Mouse (Mus musculus): ENCODE data around the gene Ube2n. TPM values are rescaled to one million over a fixed set of nuclear protein-coding genes. Genes with fewer than 3 reads are reported as not detected.

Ube2n gene
- polyA plus RNA-seq, 1 experiment from 2014 or later: 189 TPM

GRCm38 (mm10) chr10:95565156-95565854 lies 50.4 kb downstream of the Ube2n start:
- no peak for ATAC-seq
- H3K9me3 ChIP-seq (ENCODE audit: low read length): no peaks in the 10 kb centered on the region
- DNase-seq (ENCODE audit: low spot score): peak; percentile 37
- WGBS: 22% methylated on average over 14 of the region's 14 CpGs
- no peaks in the 10 kb centered on the region for H3K27me3 ChIP-seq (replicated peaks; ENCODE audit: insufficient read depth, low read length)
- no peak for TF ChIP-seq EP300 (IDR thresholded peaks at IDR 0.05)
- no peak for TF ChIP-seq CTCF (IDR thresholded peaks at IDR 0.05)
- no peaks in the 10 kb centered on the region for H3K36me3 ChIP-seq (ENCODE audit: insufficient read depth, low read length)
- H3K4me2 ChIP-seq (replicated peaks; ENCODE audit: low read depth, low read length): peak overlapping the region; percentile 22; the same call in 1 of the 2 replicates
- H3K9ac ChIP-seq (replicated peaks; ENCODE audit: low read depth): no peak overlapping the region
- peaks cover 13% of the 10 kb centered on the region; the same call in 1 of the 2 replicates for H3K4me1 ChIP-seq (ENCODE audit: insufficient read depth, low read depth, low read length)
- no peak overlapping the region for H3K4me3 ChIP-seq (ENCODE audit: low read depth, low read length)
- no peak overlapping the region; the same call in 1 of the 2 replicates for H3K27ac ChIP-seq (ENCODE audit: low read length)

GRCm38 (mm10) chr10:95566786-95567185 lies 51.8 kb downstream of the Ube2n start:
- H3K4me2 ChIP-seq (replicated peaks; ENCODE audit: low read depth, low read length): no peak overlapping the region
- no peaks in the 10 kb centered on the region for H3K36me3 ChIP-seq (ENCODE audit: insufficient read depth, low read length)
- H3K4me1 ChIP-seq (ENCODE audit: insufficient read depth, low read depth, low read length): peaks cover 8% of the 10 kb centered on the region; the same call in 1 of the 2 replicates
- 84% methylated on average over 3 of the region's 3 CpGs for WGBS
- ATAC-seq (no peak), DNase-seq (ENCODE audit: low spot score) (no peak)
- no peak overlapping the region for H3K4me3 ChIP-seq (ENCODE audit: low read depth, low read length)
- H3K27me3 ChIP-seq (replicated peaks; ENCODE audit: insufficient read depth, low read length): no peaks in the 10 kb centered on the region
- no peaks in the 10 kb centered on the region for H3K9me3 ChIP-seq (ENCODE audit: low read length)
- no peak overlapping the region for H3K9ac ChIP-seq (replicated peaks; ENCODE audit: low read depth)
- no peak for TF ChIP-seq EP300 (IDR thresholded peaks at IDR 0.05)
- TF ChIP-seq CTCF (IDR thresholded peaks at IDR 0.05): no peak
- no peak overlapping the region for H3K27ac ChIP-seq (ENCODE audit: low read length)

GRCm38 (mm10) chr10:95567550-95567949 lies 52.6 kb downstream of the Ube2n start:
- H3K9ac ChIP-seq (replicated peaks; ENCODE audit: low read depth): no peak overlapping the region
- no peaks in the 10 kb centered on the region for H3K27me3 ChIP-seq (replicated peaks; ENCODE audit: insufficient read depth, low read length)
- 80% methylated on average over 5 of the region's 5 CpGs for WGBS
- no peak overlapping the region for H3K4me2 ChIP-seq (replicated peaks; ENCODE audit: low read depth, low read length)
- peaks cover 8% of the 10 kb centered on the region; the same call in 1 of the 2 replicates for H3K4me1 ChIP-seq (ENCODE audit: insufficient read depth, low read depth, low read length)
- H3K27ac ChIP-seq (ENCODE audit: low read length): no peak overlapping the region
- TF ChIP-seq EP300 (IDR thresholded peaks at IDR 0.05) (no peak), CTCF (IDR thresholded peaks at IDR 0.05) (no peak)
- no peak overlapping the region for H3K4me3 ChIP-seq (ENCODE audit: low read depth, low read length)
- no peaks in the 10 kb centered on the region for H3K9me3 ChIP-seq (ENCODE audit: low read length)
- no peaks in the 10 kb centered on the region for H3K36me3 ChIP-seq (ENCODE audit: insufficient read depth, low read length)
- DNase-seq (ENCODE audit: low spot score): no peak
- ATAC-seq: no peak

- Histone ChIP-seq H3K27ac (ENCODE audit: low read length) (no peak overlapping the region), H3K9ac (replicated peaks; ENCODE audit: low read depth) (no peak overlapping the region), H3K27me3 (replicated peaks; ENCODE audit: insufficient read depth, low read length) (no peaks in the 10 kb centered on the region), H3K9me3 (ENCODE audit: low read length) (no peaks in the 10 kb centered on the region), H3K4me3 (ENCODE audit: low read depth, low read length) (no peak overlapping the region), H3K4me1 (ENCODE audit: insufficient read depth, low read depth, low read length) (peaks cover 8% of the 10 kb centered on the region; the same call in 1 of the 2 replicates), H3K4me2 (replicated peaks; ENCODE audit: low read depth, low read length) (no peak overlapping the region), H3K36me3 (ENCODE audit: insufficient read depth, low read length) (no peaks in the 10 kb centered on the region)
- WGBS: 82% methylated on average over 6 of the region's 6 CpGs
- DNase-seq (ENCODE audit: low spot score) (no peak), ATAC-seq (no peak)
- TF ChIP-seq EP300 (IDR thresholded peaks at IDR 0.05) (no peak), CTCF (IDR thresholded peaks at IDR 0.05) (no peak)
Observed at GRCm38 (mm10) chr10:95568016-95568415, 53.1 kb downstream of the Ube2n start.

GRCm38 (mm10) chr10:95569441-95569840 lies 54.5 kb downstream of the Ube2n start:
- ATAC-seq (no peak), DNase-seq (ENCODE audit: low spot score) (no peak)
- no peaks in the 10 kb centered on the region for H3K36me3 ChIP-seq (ENCODE audit: insufficient read depth, low read length)
- H3K4me1 ChIP-seq (ENCODE audit: insufficient read depth, low read depth, low read length): peaks cover 8% of the 10 kb centered on the region; the same call in 1 of the 2 replicates
- TF ChIP-seq CTCF (IDR thresholded peaks at IDR 0.05) (no peak), EP300 (IDR thresholded peaks at IDR 0.05) (no peak)
- H3K9me3 ChIP-seq (ENCODE audit: low read length): no peaks in the 10 kb centered on the region
- H3K4me3 ChIP-seq (ENCODE audit: low read depth, low read length): no peak overlapping the region
- H3K4me2 ChIP-seq (replicated peaks; ENCODE audit: low read depth, low read length): no peak overlapping the region
- WGBS: 31% methylated on average over 2 of the region's 2 CpGs
- H3K27ac ChIP-seq (ENCODE audit: low read length): no peak overlapping the region
- H3K27me3 ChIP-seq (replicated peaks; ENCODE audit: insufficient read depth, low read length): no peaks in the 10 kb centered on the region
- no peak overlapping the region for H3K9ac ChIP-seq (replicated peaks; ENCODE audit: low read depth)

GRCm38 (mm10) chr10:95574994-95575393 lies 60.0 kb downstream of the Ube2n start:
- H3K4me1 ChIP-seq (ENCODE audit: insufficient read depth, low read depth, low read length): 0 out of 2 replicates have a peak, but pooled peaks cover 6% of the 10 kb centered on the region
- 51% methylated on average over 4 of the region's 4 CpGs for WGBS
- H3K4me3 ChIP-seq (ENCODE audit: low read depth, low read length): no peak overlapping the region
- TF ChIP-seq CTCF (IDR thresholded peaks at IDR 0.05) (no peak), EP300 (IDR thresholded peaks at IDR 0.05) (no peak)
- H3K36me3 ChIP-seq (ENCODE audit: insufficient read depth, low read length): no peaks in the 10 kb centered on the region
- no peaks in the 10 kb centered on the region for H3K27me3 ChIP-seq (replicated peaks; ENCODE audit: insufficient read depth, low read length)
- no peak overlapping the region for H3K9ac ChIP-seq (replicated peaks; ENCODE audit: low read depth)
- no peak for ATAC-seq
- DNase-seq (ENCODE audit: low spot score): no peak
- no peak overlapping the region for H3K27ac ChIP-seq (ENCODE audit: low read length)
- no peak overlapping the region for H3K4me2 ChIP-seq (replicated peaks; ENCODE audit: low read depth, low read length)
- H3K9me3 ChIP-seq (ENCODE audit: low read length): no peaks in the 10 kb centered on the region

Data from lung, postnatal 0 days (tissue).